ENCODE assay signal across 7 mouse cellular contexts in genomic region chr6:90988299-90988625, GRCm38 (mm10). TPM values are rescaled to one million over a fixed set of nuclear protein-coding genes. Genes with fewer than 3 reads are reported as not detected.
DNase-seq lines count a peak whose midpoint lies in the region; ATAC-seq and TF ChIP-seq lines count a peak whose summit lies in the region.

No protein-coding gene starts in this region.

- peak overlapping the region; percentile 65 for H3K9ac ChIP-seq in lung, embryonic 14.5 days
- H3K9ac ChIP-seq in embryonic facial prominence, embryonic 15.5 days: peak overlapping the region; percentile 39
- H3K9ac ChIP-seq in intestine, postnatal 0 days (ENCODE audit: low read depth, low read length): peak overlapping the region; percentile 13; the same call in 1 of the 2 replicates

- peaks cover 3% of the 10 kb centered on the region; the same call in 1 of the 2 replicates for H3K9me3 ChIP-seq in lung, embryonic 14.5 days (ENCODE audit: low read depth, low read length)
- peaks cover 10% of the 10 kb centered on the region; the same call in 1 of the 2 replicates for H3K9me3 ChIP-seq in embryonic facial prominence, embryonic 15.5 days (replicated peaks)
- H3K9me3 ChIP-seq in intestine, postnatal 0 days (ENCODE audit: control insufficient read depth): no peaks in the 10 kb centered on the region

- WGBS in lung, embryonic 14.5 days: under 1% methylated on average over 42 of the region's 59 CpGs
- WGBS in embryonic facial prominence, embryonic 15.5 days: under 1% methylated on average over 59 of the region's 59 CpGs
- WGBS in intestine, postnatal 0 days: 0% methylated on average over 28 of the region's 59 CpGs
- 13% methylated on average over 53 of the region's 59 CpGs for WGBS in olfactory bulb, adult 2 months

- H3K27me3 ChIP-seq in lung, embryonic 14.5 days (ENCODE audit: insufficient read depth, low read length): 0 out of 2 replicates have a peak, but pooled peaks cover 5% of the 10 kb centered on the region
- H3K27me3 ChIP-seq in embryonic facial prominence, embryonic 15.5 days: peaks cover 4% of the 10 kb centered on the region; the same call in 1 of the 2 replicates
- H3K27me3 ChIP-seq in intestine, postnatal 0 days (replicated peaks; ENCODE audit: control insufficient read depth, insufficient read depth, low read length): 0 out of 2 replicates have a peak, but pooled peaks cover 7% of the 10 kb centered on the region

- no peak for TF ChIP-seq CTCF in lung, embryonic 14.5 days (IDR thresholded peaks at IDR 0.05; ENCODE audit: low read depth)
- no peak for TF ChIP-seq CTCF in intestine, postnatal 0 days (IDR thresholded peaks at IDR 0.05; ENCODE audit: low read depth)
- no peak for TF ChIP-seq CTCF in olfactory bulb, adult 2 months (IDR thresholded peaks at IDR 0.05; ENCODE audit: insufficient read depth, low read depth, low read length)

- peaks cover 19% of the 10 kb centered on the region for H3K4me1 ChIP-seq in lung, embryonic 14.5 days (ENCODE audit: insufficient read depth)
- peaks cover 15% of the 10 kb centered on the region for H3K4me1 ChIP-seq in embryonic facial prominence, embryonic 15.5 days
- H3K4me1 ChIP-seq in intestine, postnatal 0 days (replicated peaks; ENCODE audit: control insufficient read depth, insufficient read depth, low read length): no peaks in the 10 kb centered on the region
- H3K4me1 ChIP-seq in olfactory bulb, adult 2 months (ENCODE audit: control insufficient read depth, insufficient read depth, low read length): peaks cover 13% of the 10 kb centered on the region

- H3K4me2 ChIP-seq in lung, embryonic 14.5 days: peak overlapping the region; percentile 100
- peak overlapping the region; percentile 100 for H3K4me2 ChIP-seq in embryonic facial prominence, embryonic 15.5 days (replicated peaks)
- H3K4me2 ChIP-seq in intestine, postnatal 0 days (replicated peaks; ENCODE audit: low read depth): peak overlapping the region; percentile 81

- peak overlapping the region; percentile 63 for H3K4me3 ChIP-seq in lung, embryonic 14.5 days (ENCODE audit: low read depth, low read length)
- H3K4me3 ChIP-seq in embryonic facial prominence, embryonic 15.5 days (replicated peaks): peak overlapping the region; percentile 59
- H3K4me3 ChIP-seq in intestine, postnatal 0 days (ENCODE audit: low read depth, low read length): peak overlapping the region; percentile 48
- H3K4me3 ChIP-seq in olfactory bulb, adult 2 months (ENCODE audit: insufficient read depth, low read depth, low read length): peak overlapping the region; percentile 72

- H3K27ac ChIP-seq in lung, embryonic 14.5 days (ENCODE audit: low read depth): peak overlapping the region; percentile 63
- H3K27ac ChIP-seq in embryonic facial prominence, embryonic 15.5 days (replicated peaks): no peak overlapping the region
- H3K27ac ChIP-seq in intestine, postnatal 0 days (ENCODE audit: low read depth, low read length): no peak overlapping the region
- H3K27ac ChIP-seq in olfactory bulb, adult 2 months (ENCODE audit: insufficient read depth, low read depth, low read length): no peak overlapping the region

- no peak for TF ChIP-seq POLR2A in olfactory bulb, adult 2 months (IDR thresholded peaks at IDR 0.05; ENCODE audit: insufficient read depth, low read depth, low read length)

- peak; percentile 21 for ATAC-seq in lung, embryonic 14.5 days (ENCODE audit: insufficient read depth)
- ATAC-seq in embryonic facial prominence, embryonic 15.5 days (ENCODE audit: insufficient number of reproducible peaks, low FRiP score, low TSS enrichment, low read depth): 0 out of 2 replicates have a peak, but pooled peaks have one; percentile 30
- 0 out of 2 replicates have a peak, but pooled peaks have one; percentile 4 for ATAC-seq in intestine, postnatal 0 days
- ATAC-seq in megakaryocyte progenitor cell, adult 5-6 weeks (replicated peaks; ENCODE audit: poor library complexity): no peak

- no peaks in the 10 kb centered on the region for H3K36me3 ChIP-seq in lung, embryonic 14.5 days (ENCODE audit: insufficient read depth)
- H3K36me3 ChIP-seq in embryonic facial prominence, embryonic 15.5 days: no peaks in the 10 kb centered on the region
- H3K36me3 ChIP-seq in intestine, postnatal 0 days (ENCODE audit: control insufficient read depth, insufficient read depth): no peaks in the 10 kb centered on the region

- no peak for DNase-seq in lung, embryonic 14.5 days
- no peak for DNase-seq in lung, postnatal 14 days
- no peak for DNase-seq in natural killer cell, adult 2 months (ENCODE audit: low spot score in 2 of 2)

RNA-seq across cellular contexts. Expression of gene Iqsec1, which starts 0.2 kb away (rescaled TPM):
- polyA plus RNA-seq in lung, embryonic 14.5 days (2014; fragmentation: Nextera tagmentation; extraction: Ambion mirVana): 15.8 and 16.9 TPM in 2 replicates
- 11.4 and 15.0 TPM in 2 replicates for polyA plus RNA-seq in embryonic facial prominence, embryonic 15.5 days (2015; fragmentation: Nextera tagmentation; extraction: Ambion mirVana)
- polyA plus RNA-seq in intestine, postnatal 0 days (2015; fragmentation: Nextera tagmentation; extraction: Ambion mirVana): 7.0 and 7.2 TPM in 2 replicates
- not detected in 2 replicates for polyA plus RNA-seq in olfactory bulb, adult 2 months (2012; ENCODE audit: insufficient read depth, insufficient read length, low replicate concordance, missing spikeins)
- total RNA-seq in megakaryocyte progenitor cell, adult 5-6 weeks (2015): 25.9 and 32.5 TPM in 2 replicates
- total RNA-seq in megakaryocyte progenitor cell, adult 5-6 weeks (2017): 3.5 and 8.7 TPM in 2 replicates

Comparison
In these comparisons a context has a peak if more than half of its experiments do, and no peak if none do; other contexts are left out.
1. H3K9ac ChIP-seq: peak in every context shown above with its lines; median percentile 65 in lung, embryonic 14.5 days; 39 in embryonic facial prominence, embryonic 15.5 days; 13 in intestine, postnatal 0 days.